Mouse (Mus musculus) C2C12 (cell line): ENCODE results near the gene Mtfr1l.

ENCODE experiments used
- CTCF ChIP-seq: IDR thresholded peaks from one replicate; pipeline ENCODE4 v1.5.1; 2011; ENCODE audit not compliant: control insufficient read depth, insufficient read depth, insufficient read length
- FOSL1 ChIP-seq: IDR thresholded peaks from one replicate; pipeline ENCODE4 v1.8.0; 2011; ENCODE audit warnings: mild to moderate bottlenecking, low read length; ENCODE audit not compliant: poor library complexity, insufficient read depth, severe bottlenecking
- MAX ChIP-seq: IDR thresholded peaks from one replicate; pipeline ENCODE4 v1.6.1; 2011; ENCODE audit warnings: mild to moderate bottlenecking, control low read depth
- MYOD1 ChIP-seq: IDR thresholded peaks from one replicate; pipeline ENCODE4 v1.6.1; 2011; ENCODE audit warnings: low read depth; ENCODE audit not compliant: control insufficient read depth, insufficient read length
- MYOG ChIP-seq: IDR thresholded peaks from one replicate; pipeline ENCODE4 v1.6.1; 2011; ENCODE audit not compliant: control insufficient read depth, insufficient read length; ENCODE audit errors: extremely low read depth

DNA sequence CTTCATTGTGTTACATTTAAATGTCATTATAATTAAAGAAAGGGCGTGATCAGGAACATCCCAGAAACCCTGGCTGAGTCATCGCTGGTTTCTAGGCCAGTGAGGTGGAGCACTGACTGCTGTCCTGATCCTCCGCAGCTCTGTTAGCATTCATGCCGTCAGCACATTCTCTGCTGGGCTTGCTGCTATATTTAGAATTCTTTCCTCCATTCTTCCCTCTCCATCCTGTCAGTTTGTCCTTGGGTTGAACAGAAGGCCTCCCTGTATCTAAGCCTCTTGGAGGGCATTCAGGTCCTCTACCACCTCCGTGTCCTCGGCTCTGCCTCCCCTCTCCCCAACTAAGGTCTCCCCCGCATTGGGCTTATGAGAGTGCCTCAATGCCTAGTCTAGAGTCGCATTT, 18.2 kb downstream of the Mtfr1l start:
- no peak for TF ChIP-seq CTCF
- no peak for TF ChIP-seq FOSL1
- no peak for TF ChIP-seq MAX
- no peak for TF ChIP-seq MYOG
- TF ChIP-seq MYOD1, result no peak
